Mouse (Mus musculus) Patski (cell line): ENCODE data around the gene Metap2. TPM values are rescaled to one million over a fixed set of nuclear protein-coding genes. Genes with fewer than 3 reads are reported as not detected.

Source experiments
- ATAC-seq: fragments of 100-300 bp; one replicate; pipeline ENCODE4 v1.8.0; 2021
- CTCF ChIA-PET: fragments of 350-600 bp; sonication (Branson Sonifier 250); formaldehyde crosslinking; loops from one replicate; lab custom pipeline; 2022; ENCODE audit warnings: inconsistent platforms; lab: Charles Lee
- POLR2A ChIA-PET: fragments of 350-600 bp; sonication (Branson Sonifier 250); formaldehyde crosslinking; loops from one replicate; lab custom pipeline; 2022; ENCODE audit warnings: antibody characterized with exemption, inconsistent platforms; lab: Charles Lee
- DNase-seq: peaks from one replicate; pipeline ENCODE4 v3.0.0-alpha.2; 2011; ENCODE audit warnings: low read depth, low spot score
- H3K27me3 ChIP-seq: fragments of 371-371 bp; one replicate; pipeline ENCODE4 v1.5.1; 2021
- CTCF ChIP-seq: fragments of 100-300 bp; IDR thresholded peaks from one replicate; pipeline ENCODE4 v1.5.1; 2021
- in situ Hi-C: fragments of 300-500 bp; cut with MboI; formaldehyde crosslinking; loops from 3 replicates; pipeline ENCODE4 v1.11.1; 2018; ENCODE audit warnings: low pct_unique_long_range_greater_than_20kb, mixed read lengths
- polyA plus RNA-seq: library from polyadenylated mRNA; unstranded; gene quantifications from one replicate; pipeline ENCODE4 v1.2.3, GENCODE M21; 2021

The Metap2 gene
- polyA plus RNA-seq, 1 experiment from 2014 or later, result 282 TPM

DNA sequence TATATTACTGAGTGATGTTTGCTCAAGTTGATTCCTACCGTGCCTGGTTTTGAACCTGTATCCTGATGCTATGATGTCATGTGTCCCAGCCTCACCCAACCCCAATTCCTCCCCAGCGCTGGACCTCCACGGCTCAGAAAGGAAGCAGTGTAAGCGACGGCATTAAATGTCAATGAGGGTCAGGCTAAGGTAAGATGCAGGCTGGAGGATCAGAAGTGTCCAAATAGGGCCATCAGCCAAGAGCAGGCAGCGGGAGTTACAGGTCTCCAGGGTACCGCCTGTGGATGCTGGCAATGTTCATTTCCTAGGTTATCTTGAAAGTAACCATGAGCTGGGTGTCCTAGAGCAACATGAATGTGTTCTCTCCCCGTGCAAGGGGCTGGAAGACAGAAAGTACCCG is 34.5 kb upstream of the Metap2 start:
- ChIA-PET POLR2A (interaction anchor here (0.6 kb wide), 1 partner anchor 10 kb away, joined by 3 read pairs; no protein-coding TSS in a partner anchor), CTCF (interaction anchor here (0.7 kb wide), 1 partner anchor 32 kb away, joined by 3 read pairs; no protein-coding TSS in a partner anchor)
- no peak for DNase-seq
- TF ChIP-seq CTCF, result no peak
- H3K27me3 ChIP-seq, result no peaks in the 10 kb centered on the region
- in situ Hi-C loops, result no loop called here
- ATAC-seq, result no peak

DNA sequence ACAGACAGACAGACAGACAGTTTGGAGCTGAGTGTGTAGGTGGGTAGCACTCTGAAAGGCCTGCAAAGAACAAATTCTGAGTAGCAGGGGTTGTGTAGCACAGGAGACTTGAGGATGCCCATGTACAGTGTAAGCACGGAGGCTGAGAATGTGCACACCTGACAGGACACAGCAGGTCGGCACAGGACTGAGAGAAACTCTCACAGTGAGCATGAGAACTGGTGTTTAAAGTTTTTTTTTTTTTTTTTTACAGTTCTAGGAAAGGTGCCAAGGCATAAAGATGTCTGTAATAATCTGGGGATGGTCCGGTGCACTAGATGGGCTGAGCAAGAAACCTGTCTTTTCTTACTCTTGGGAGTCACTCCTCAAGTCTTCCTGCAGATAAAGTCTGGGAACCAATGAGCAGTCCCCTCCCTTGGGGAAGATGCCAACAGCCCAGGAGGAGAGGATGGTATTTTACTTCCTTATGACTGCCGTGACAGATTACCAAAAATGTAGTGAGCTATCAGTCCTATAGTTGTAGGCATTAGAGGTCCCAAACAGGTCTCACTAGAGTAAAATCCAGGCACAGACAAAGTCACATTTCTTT is 33.4 kb upstream of the Metap2 start:
- H3K27me3 ChIP-seq, result no peaks in the 10 kb centered on the region
- no peak for TF ChIP-seq CTCF
- DNase-seq (no peak), ATAC-seq (no peak)
- POLR2A ChIA-PET, result interaction anchor here (0.6 kb wide), 1 partner anchor 126 kb away, joined by 4 read pairs; no protein-coding TSS in a partner anchor
- CTCF ChIA-PET, result no interaction called here
- in situ Hi-C loops, result no loop called here

GRCm38 (mm10) chr10:93924666-93925065 is 27.8 kb upstream of the Metap2 start:
- POLR2A ChIA-PET, result no interaction called here
- no peak for TF ChIP-seq CTCF
- CTCF ChIA-PET, result interaction anchor here (0.7 to 1.0 kb wide), 2 partner anchors 8 to 23 kb away, joined by 3 read pairs; no protein-coding TSS in a partner anchor
- no peaks in the 10 kb centered on the region for H3K27me3 ChIP-seq
- ATAC-seq (no peak), DNase-seq (no peak)
- in situ Hi-C loops, result no loop called here

- ChIA-PET CTCF (interaction anchor here (1.1 kb wide), 1 partner anchor 12 kb away, joined by 3 read pairs; no protein-coding TSS in a partner anchor), POLR2A (interaction anchor here (0.7 kb wide), 1 partner anchor 10 kb away, joined by 3 read pairs; no protein-coding TSS in a partner anchor)
- no peaks in the 10 kb centered on the region for H3K27me3 ChIP-seq
- TF ChIP-seq CTCF, result no peak
- in situ Hi-C loops, result no loop called here
- DNase-seq, result no peak
- ATAC-seq, result no peak
Observed at GRCm38 (mm10) chr10:93921160-93921559, 24.3 kb upstream of the Metap2 start.

DNA sequence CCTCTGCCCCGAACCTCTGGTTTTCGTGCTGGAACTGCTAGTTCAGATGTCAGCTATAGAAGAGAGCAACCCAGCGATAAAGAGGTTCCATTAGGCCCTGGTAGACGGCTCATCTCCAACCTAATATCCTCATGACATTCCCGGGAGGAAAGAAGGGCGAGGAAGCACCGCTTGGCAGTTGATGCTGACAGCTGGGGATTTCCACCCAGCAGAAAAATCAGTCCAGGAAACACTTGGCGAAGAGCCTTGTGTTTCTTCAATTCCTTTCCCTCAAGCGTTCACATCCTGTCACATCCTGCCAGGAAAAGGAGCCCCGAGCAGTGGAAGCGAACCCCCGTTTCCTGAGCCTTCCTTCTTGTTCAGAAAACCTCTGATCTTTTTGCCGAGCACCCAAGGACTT is 22.3 kb upstream of the Metap2 start:
- no peak for DNase-seq
- H3K27me3 ChIP-seq, result no peaks in the 10 kb centered on the region
- POLR2A ChIA-PET, result no interaction called here
- CTCF ChIA-PET, result no interaction called here
- in situ Hi-C loops, result no loop called here
- TF ChIP-seq CTCF, result no peak
- no peak for ATAC-seq

GRCm38 (mm10) chr10:93918701-93919100 is 21.8 kb upstream of the Metap2 start:
- ATAC-seq (no peak), DNase-seq (no peak)
- TF ChIP-seq CTCF, result no peak
- H3K27me3 ChIP-seq, result no peaks in the 10 kb centered on the region
- in situ Hi-C loops, result no loop called here
- ChIA-PET CTCF (no interaction called here), POLR2A (no interaction called here)

DNA sequence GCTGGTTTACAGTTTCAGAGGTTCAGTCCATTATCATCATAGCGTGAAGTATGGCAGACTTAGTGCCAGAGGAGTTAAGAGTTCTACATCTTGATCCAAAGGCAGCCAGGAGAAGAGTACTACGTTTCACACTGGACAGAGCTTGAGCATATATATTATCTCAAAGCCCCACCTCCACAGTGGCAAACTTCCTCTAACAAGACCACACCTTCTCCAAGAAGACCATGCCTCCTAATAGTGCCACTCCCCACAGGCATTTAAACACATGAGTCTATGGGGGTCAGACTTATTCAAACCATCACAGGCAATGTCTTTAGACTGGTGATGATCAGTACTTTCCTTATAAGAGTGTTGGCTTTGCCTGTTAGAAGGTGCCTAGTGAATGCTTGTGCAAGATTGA is 21.2 kb upstream of the Metap2 start:
- DNase-seq, result no peak
- ChIA-PET POLR2A (no interaction called here), CTCF (no interaction called here)
- ATAC-seq, result no peak
- TF ChIP-seq CTCF, result no peak
- in situ Hi-C loops, result no loop called here
- H3K27me3 ChIP-seq, result no peaks in the 10 kb centered on the region

GRCm38 (mm10) chr10:93916778-93917177 is 19.9 kb upstream of the Metap2 start:
- in situ Hi-C loops, result no loop called here
- no peak for ATAC-seq
- ChIA-PET POLR2A (no interaction called here), CTCF (no interaction called here)
- no peak for DNase-seq
- H3K27me3 ChIP-seq, result no peaks in the 10 kb centered on the region
- TF ChIP-seq CTCF, result no peak

- in situ Hi-C loops, result no loop called here
- no peak for DNase-seq
- TF ChIP-seq CTCF, result no peak
- POLR2A ChIA-PET, result no interaction called here
- no peaks in the 10 kb centered on the region for H3K27me3 ChIP-seq
- no peak for ATAC-seq
- CTCF ChIA-PET, result interaction anchor here (1.3 to 2.5 kb wide), 2 partner anchors 11 kb away, joined by 3 to 9 read pairs; no protein-coding TSS in a partner anchor
Observed at GRCm38 (mm10) chr10:93915531-93916275, 18.8 kb upstream of the Metap2 start.

DNA sequence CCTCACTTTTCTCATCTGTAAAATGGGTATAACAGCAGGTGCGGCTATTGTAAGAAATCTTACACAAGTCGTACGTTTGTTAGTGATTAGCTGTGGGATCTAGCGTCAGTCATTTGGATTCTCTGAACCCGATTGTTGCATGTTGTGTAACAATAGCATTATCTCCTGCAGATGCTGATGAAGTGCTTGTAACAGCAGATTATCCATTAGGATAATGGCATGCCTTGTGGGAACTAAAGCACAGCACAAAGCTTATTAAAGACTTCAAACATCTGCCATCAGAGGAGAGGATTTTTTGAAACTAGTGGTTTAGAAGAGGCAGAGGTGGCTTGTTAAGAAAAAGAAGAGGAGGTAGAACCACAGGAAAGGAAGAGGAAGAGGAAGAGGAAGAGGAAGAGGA is 16.6 kb upstream of the Metap2 start:
- no peaks in the 10 kb centered on the region for H3K27me3 ChIP-seq
- CTCF ChIA-PET, result interaction anchor here (1.3 to 2.5 kb wide), 2 partner anchors 8 to 13 kb away, joined by 4 to 9 read pairs; no protein-coding TSS in a partner anchor
- ATAC-seq (no peak), DNase-seq (no peak)
- POLR2A ChIA-PET, result no interaction called here
- in situ Hi-C loops, result no loop called here
- no peak for TF ChIP-seq CTCF

DNA sequence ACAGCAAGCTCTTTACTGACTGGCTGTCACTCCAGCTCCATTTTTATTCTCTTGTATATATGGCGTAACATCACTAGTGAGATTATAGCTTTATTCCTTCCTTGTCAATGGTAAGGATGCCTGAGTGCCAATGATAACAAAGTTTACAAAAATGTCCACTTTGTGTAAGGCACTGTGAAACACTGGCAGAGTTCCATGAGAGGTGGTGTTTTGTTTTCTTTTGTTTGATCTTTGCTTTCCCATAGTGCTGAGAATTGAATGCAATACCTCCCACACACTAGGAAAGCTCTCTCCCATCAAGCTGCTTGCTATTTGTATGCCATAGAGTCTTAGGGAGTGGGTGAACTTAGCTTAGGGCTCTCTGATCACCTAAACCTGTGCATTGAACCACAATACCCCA is 16.0 kb upstream of the Metap2 start:
- CTCF ChIA-PET, result interaction anchor here (0.6 kb wide), 1 partner anchor 9 kb away, joined by 3 read pairs; no protein-coding TSS in a partner anchor
- DNase-seq (no peak), ATAC-seq (no peak)
- in situ Hi-C loops, result no loop called here
- no peak for TF ChIP-seq CTCF
- POLR2A ChIA-PET, result no interaction called here
- no peaks in the 10 kb centered on the region for H3K27me3 ChIP-seq
